In genomic region chr4:70228350-70228749, GRCm38 (mm10) we compare ENCODE assay signal across 27 mouse cellular contexts.
DNase-seq lines count a peak whose midpoint lies in the region; ATAC-seq and TF ChIP-seq lines count a peak whose summit lies in the region.
"Had no signal": no experiment of that assay in that cellular context is flagged by ENCODE, and none has a peak within 500 bp of the region (broad histone marks: within the 10 kb centered on the region; RNA-seq: fewer than 3 reads in every experiment).

No protein-coding gene starts in this region.

- H3K4me1 ChIP-seq in forebrain, postnatal 0 days (ENCODE audit: insufficient read depth): no peaks in the 10 kb centered on the region
- no peaks in the 10 kb centered on the region for H3K4me1 ChIP-seq in forebrain, embryonic 13.5 days
- H3K4me1 ChIP-seq in kidney, embryonic 16.5 days (ENCODE audit: insufficient read depth, low read length): no peaks in the 10 kb centered on the region
- no peaks in the 10 kb centered on the region for H3K4me1 ChIP-seq in lung, embryonic 15.5 days
- H3K4me1 ChIP-seq: forebrain, embryonic 10.5 days; heart, embryonic 10.5 days had no signal

- 82% methylated on average over 2 of the region's 2 CpGs for WGBS in forebrain, postnatal 0 days
- 81% methylated on average over 2 of the region's 2 CpGs for WGBS in forebrain, embryonic 13.5 days
- 53% methylated on average over 2 of the region's 2 CpGs for WGBS in kidney, embryonic 16.5 days
- WGBS in lung, embryonic 15.5 days: 55% methylated on average over 2 of the region's 2 CpGs

- H3K27ac ChIP-seq in forebrain, postnatal 0 days (ENCODE audit: low read depth, low read length): no peak overlapping the region
- no peak overlapping the region for H3K27ac ChIP-seq in forebrain, embryonic 13.5 days
- no peak overlapping the region for H3K27ac ChIP-seq in kidney, embryonic 16.5 days (ENCODE audit: low read length)
- no peak overlapping the region for H3K27ac ChIP-seq in lung, embryonic 15.5 days
- H3K27ac ChIP-seq: forebrain, embryonic 10.5 days; heart, adult 2 months; heart, embryonic 10.5 days; heart, embryonic 13.5 days; hindbrain, embryonic 14.5 days; hindbrain, postnatal 0 days had no signal

- no peak for DNase-seq in forebrain, postnatal 0 days
- no peak for DNase-seq in kidney, postnatal 36 days
- DNase-seq in lung, postnatal 4 days: no peak
- DNase-seq in frontal cortex, postnatal 25 days (ENCODE audit: low spot score in 2 of 2): no peak
- DNase-seq: adrenal gland, postnatal 10 days; B cell, adult 2 months; cerebellum, adult 11 months; cerebellum, adult 2 months; cerebellum, adult 9-11 months; cerebellum, postnatal 25 days; gastrocnemius, postnatal 10 days; gastrocnemius, postnatal 36 days; heart, postnatal 14 days; heart, postnatal 4 days had no signal

- H3K36me3 ChIP-seq in forebrain, postnatal 0 days (ENCODE audit: insufficient read depth): peaks cover 21% of the 10 kb centered on the region
- H3K36me3 ChIP-seq in forebrain, embryonic 13.5 days (ENCODE audit: poor library complexity, severe bottlenecking): peaks cover 61% of the 10 kb centered on the region
- peaks cover 32% of the 10 kb centered on the region for H3K36me3 ChIP-seq in kidney, embryonic 16.5 days (ENCODE audit: insufficient read depth, low read length)
- H3K36me3 ChIP-seq in lung, embryonic 15.5 days: peaks cover 24% of the 10 kb centered on the region; the same call in 1 of the 2 replicates

- TF ChIP-seq CTCF in forebrain, postnatal 0 days (IDR thresholded peaks at IDR 0.05; ENCODE audit: low read depth): no peak

- H3K4me2 ChIP-seq in forebrain, postnatal 0 days (ENCODE audit: low read depth): no peak overlapping the region
- H3K4me2 ChIP-seq in forebrain, embryonic 13.5 days: no peak overlapping the region
- H3K4me2 ChIP-seq in kidney, embryonic 16.5 days (replicated peaks; ENCODE audit: low read depth, low read length): no peak overlapping the region
- no peak overlapping the region for H3K4me2 ChIP-seq in lung, embryonic 15.5 days
- H3K4me2 ChIP-seq: heart, embryonic 13.5 days; hindbrain, embryonic 14.5 days had no signal

- 0 out of 2 replicates have a peak, but pooled peaks have one; percentile 26 for ATAC-seq in forebrain, postnatal 0 days
- ATAC-seq in forebrain, embryonic 13.5 days: no peak
- peak; percentile 76 for ATAC-seq in kidney, embryonic 16.5 days (ENCODE audit: low FRiP score, low TSS enrichment)
- ATAC-seq in lung, embryonic 15.5 days (ENCODE audit: borderline replicate concordance, extremely low read depth, low FRiP score, low TSS enrichment): peak; percentile 65; the same call in 1 of the 2 replicates
- ATAC-seq: forebrain, embryonic 14.5 days; hindbrain, postnatal 0 days; Patski had no signal

- no peaks in the 10 kb centered on the region for H3K9me3 ChIP-seq in forebrain, postnatal 0 days (ENCODE audit: low read length)
- H3K9me3 ChIP-seq in forebrain, embryonic 13.5 days (replicated peaks): no peaks in the 10 kb centered on the region
- H3K9me3 ChIP-seq in kidney, embryonic 16.5 days (ENCODE audit: low read length): no peaks in the 10 kb centered on the region
- no peaks in the 10 kb centered on the region for H3K9me3 ChIP-seq in lung, embryonic 15.5 days
- H3K9me3 ChIP-seq: forebrain, embryonic 10.5 days; G1E; heart, embryonic 10.5 days; heart, embryonic 13.5 days had no signal

- H3K4me3 ChIP-seq in forebrain, postnatal 0 days (ENCODE audit: low read depth, low read length): no peak overlapping the region
- no peak overlapping the region for H3K4me3 ChIP-seq in forebrain, embryonic 13.5 days
- no peak overlapping the region for H3K4me3 ChIP-seq in kidney, embryonic 16.5 days (ENCODE audit: low read length)
- H3K4me3 ChIP-seq in lung, embryonic 15.5 days: no peak overlapping the region
- H3K4me3 ChIP-seq: forebrain, embryonic 10.5 days; heart, adult 2 months; heart, embryonic 10.5 days; heart, embryonic 13.5 days had no signal

- H3K9ac ChIP-seq in forebrain, postnatal 0 days: no peak overlapping the region
- no peak overlapping the region for H3K9ac ChIP-seq in forebrain, embryonic 13.5 days
- H3K9ac ChIP-seq in kidney, embryonic 16.5 days (replicated peaks; ENCODE audit: low read length): no peak overlapping the region
- H3K9ac ChIP-seq in lung, embryonic 15.5 days: no peak overlapping the region
- H3K9ac ChIP-seq: heart, embryonic 13.5 days; hindbrain, embryonic 14.5 days had no signal

- no peaks in the 10 kb centered on the region for H3K27me3 ChIP-seq in forebrain, postnatal 0 days (ENCODE audit: insufficient read depth, low read length)
- no peaks in the 10 kb centered on the region for H3K27me3 ChIP-seq in forebrain, embryonic 13.5 days
- no peaks in the 10 kb centered on the region for H3K27me3 ChIP-seq in kidney, embryonic 16.5 days (ENCODE audit: insufficient read depth, low read length)
- no peaks in the 10 kb centered on the region for H3K27me3 ChIP-seq in lung, embryonic 15.5 days
- H3K27me3 ChIP-seq: CH12.LX; heart, embryonic 13.5 days; Patski had no signal
